ENCODE assay signal across 9 mouse cellular contexts in the genomic region with DNA sequence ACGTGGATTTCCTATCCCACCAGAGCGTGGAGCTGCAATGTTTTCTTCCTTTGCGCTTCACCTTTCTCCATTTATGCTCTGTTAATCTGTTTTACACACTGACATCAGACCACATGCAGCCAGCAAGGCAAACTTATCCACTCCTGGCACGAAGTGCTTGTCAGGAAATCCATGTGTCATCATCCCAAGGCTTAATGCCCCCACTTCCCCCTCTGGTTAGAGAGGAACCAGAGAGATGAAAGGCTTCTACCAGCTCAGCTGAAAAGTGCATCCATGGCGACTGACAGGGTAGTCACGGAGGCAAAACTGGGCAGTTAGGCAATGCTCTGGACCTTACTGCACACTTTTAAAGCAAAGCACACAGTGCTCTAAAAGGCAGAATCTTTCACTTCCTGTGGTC.
DNase-seq lines count a peak whose midpoint lies in the region; ATAC-seq lines count a peak whose summit lies in the region.
"Had no signal": no experiment of that assay in that cellular context is flagged by ENCODE, and none has a peak within 500 bp of the region (broad histone marks: within the 10 kb centered on the region; RNA-seq: fewer than 3 reads in every experiment).

No protein-coding gene starts in this region.

- WGBS in limb, embryonic 12.5 days, result 16% methylated on average over 6 of the region's 6 CpGs
- 52% methylated on average over 6 of the region's 6 CpGs for WGBS in limb, embryonic 10.5 days
- 73% methylated on average over 6 of the region's 6 CpGs for WGBS in forebrain, embryonic 10.5 days

- no peak for ATAC-seq in limb, embryonic 12.5 days (ENCODE audit: insufficient number of reproducible peaks, insufficient read depth, low FRiP score, low TSS enrichment, low read depth)
- peak; percentile 65 for ATAC-seq in common myeloid progenitor, adult 5-6 weeks (replicated peaks; ENCODE audit: low read depth, poor library complexity, severe bottlenecking)

- H3K4me2 ChIP-seq in limb, embryonic 12.5 days, result no peak overlapping the region

- H3K9me3 ChIP-seq in limb, embryonic 12.5 days, result 0 out of 2 replicates have a peak, but pooled peaks cover 5% of the 10 kb centered on the region
- H3K9me3 ChIP-seq in limb, embryonic 10.5 days (replicated peaks), result no peaks in the 10 kb centered on the region
- peaks cover 6% of the 10 kb centered on the region for H3K9me3 ChIP-seq in forebrain, embryonic 10.5 days

- no peak overlapping the region for H3K9ac ChIP-seq in limb, embryonic 12.5 days (replicated peaks)

- H3K4me1 ChIP-seq in limb, embryonic 12.5 days (replicated peaks), result peaks cover 30% of the 10 kb centered on the region
- H3K4me1 ChIP-seq in limb, embryonic 10.5 days, result peaks cover 5% of the 10 kb centered on the region; the same call in 1 of the 2 replicates
- 0 out of 2 replicates have a peak, but pooled peaks cover 7% of the 10 kb centered on the region for H3K4me1 ChIP-seq in forebrain, embryonic 10.5 days

- H3K4me3 ChIP-seq in limb, embryonic 12.5 days (replicated peaks), result no peak overlapping the region
- H3K4me3 ChIP-seq in limb, embryonic 10.5 days, result no peak overlapping the region
- no peak overlapping the region for H3K4me3 ChIP-seq in forebrain, embryonic 10.5 days

- peaks cover 56% of the 10 kb centered on the region for H3K36me3 ChIP-seq in limb, embryonic 12.5 days
- H3K36me3 ChIP-seq in limb, embryonic 10.5 days, result peaks cover 83% of the 10 kb centered on the region
- peaks cover 83% of the 10 kb centered on the region for H3K36me3 ChIP-seq in forebrain, embryonic 10.5 days (replicated peaks)

- H3K27ac ChIP-seq in limb, embryonic 12.5 days, result 0 out of 2 replicates have a peak overlapping the region, but pooled peaks have one; percentile 26
- H3K27ac ChIP-seq in limb, embryonic 10.5 days, result no peak overlapping the region
- no peak overlapping the region for H3K27ac ChIP-seq in forebrain, embryonic 10.5 days

- no peaks in the 10 kb centered on the region for H3K27me3 ChIP-seq in limb, embryonic 12.5 days
- H3K27me3 ChIP-seq in limb, embryonic 10.5 days (ENCODE audit: low read depth, poor library complexity, severe bottlenecking), result no peaks in the 10 kb centered on the region
- no peaks in the 10 kb centered on the region for H3K27me3 ChIP-seq in forebrain, embryonic 10.5 days (ENCODE audit: poor library complexity, severe bottlenecking)

- peak; percentile 16 for DNase-seq in embryo, embryonic 11 days
- DNase-seq in embryo, embryonic 10.5 days (ENCODE audit: low spot score), result no peak
- no peak for DNase-seq in limb, embryonic 10.5 days (ENCODE audit: low spot score)
- peak; percentile 15 to 25 for DNase-seq in lung, postnatal 4 days
- no peak for DNase-seq in left cerebral cortex, adult 18-20 months (ENCODE audit: low spot score in 2 of 2)
- DNase-seq in forebrain, embryonic 10.5 days (ENCODE audit: extremely low spot score, low spot score), result no peak
- DNase-seq: cerebellum, postnatal 36 days had no signal

Comparison
In these comparisons a context has a peak if more than half of its experiments do, and no peak if none do; other contexts are left out.
1. DNase-seq: peak in embryo, embryonic 11 days (single experiment) and lung, postnatal 4 days (2 of 2); none in embryo, embryonic 10.5 days (single experiment), limb, embryonic 10.5 days (single experiment), left cerebral cortex, adult 18-20 months (0 of 2) and forebrain, embryonic 10.5 days (single experiment).